Mouse (Mus musculus) B cell, adult 2 months (primary cell): Measurements from ENCODE around the gene Dync1i1.

Experiments
- DNase-seq, 2 experiments: peaks; one replicate each; pipeline ENCODE4 v3.0.0; 2022

Dync1i1 gene

GRCm38 (mm10) chr6:5858901-5859598 is 133.6 kb downstream of the Dync1i1 start:
- no peak for DNase-seq

DNA sequence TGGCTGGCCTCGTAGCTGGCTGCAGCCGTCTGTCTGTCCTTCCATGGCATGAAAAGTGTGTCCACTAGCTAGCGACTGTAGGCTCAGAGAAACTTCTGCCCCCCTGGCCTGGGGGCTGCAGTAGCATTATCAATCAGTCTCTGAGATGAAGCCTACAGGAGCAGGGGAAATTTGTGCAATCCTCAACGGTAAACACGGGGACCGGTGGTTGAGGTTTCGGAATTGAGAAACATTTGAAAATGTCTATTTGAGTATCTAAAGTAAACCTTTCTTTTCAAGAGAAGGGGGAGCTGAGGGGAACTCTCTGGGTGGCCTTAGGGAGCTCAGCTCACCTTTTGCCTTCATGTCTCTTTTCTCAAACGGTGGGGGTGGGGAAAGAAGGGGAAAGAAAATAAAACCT is 134.2 kb downstream of the Dync1i1 start:
- DNase-seq, result no peak

DNA sequence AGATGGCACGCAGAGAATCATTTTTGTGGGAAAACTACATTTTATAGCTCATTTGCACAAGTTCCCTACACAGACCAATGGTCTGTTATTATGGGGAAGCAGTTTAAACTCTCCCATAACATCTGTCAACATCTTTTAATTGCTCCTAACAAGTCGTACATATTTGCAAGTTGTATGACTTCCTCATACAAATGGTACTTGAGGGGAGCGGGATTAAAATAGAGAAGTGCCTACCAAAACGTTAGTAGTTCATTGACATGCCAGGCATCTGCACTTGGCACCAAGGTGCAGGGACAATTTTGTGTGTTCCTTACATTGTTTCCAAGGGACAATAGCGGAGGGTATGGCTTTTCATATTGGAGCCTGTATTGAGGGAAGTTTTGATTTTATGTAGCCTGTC is 140.7 kb downstream of the Dync1i1 start:
- DNase-seq, result no peak

GRCm38 (mm10) chr6:5867221-5867620 is 141.8 kb downstream of the Dync1i1 start:
- no peak for DNase-seq

GRCm38 (mm10) chr6:5871060-5871459 is 145.6 kb downstream of the Dync1i1 start:
- DNase-seq, result no peak

GRCm38 (mm10) chr6:5871581-5872298 is 146.3 kb downstream of the Dync1i1 start:
- no peak for DNase-seq

GRCm38 (mm10) chr6:5889341-5889740 is 163.9 kb downstream of the Dync1i1 start:
- no peak for DNase-seq

- DNase-seq, result no peak
Observed at GRCm38 (mm10) chr6:5911295-5911694, 185.9 kb downstream of the Dync1i1 start.

DNA sequence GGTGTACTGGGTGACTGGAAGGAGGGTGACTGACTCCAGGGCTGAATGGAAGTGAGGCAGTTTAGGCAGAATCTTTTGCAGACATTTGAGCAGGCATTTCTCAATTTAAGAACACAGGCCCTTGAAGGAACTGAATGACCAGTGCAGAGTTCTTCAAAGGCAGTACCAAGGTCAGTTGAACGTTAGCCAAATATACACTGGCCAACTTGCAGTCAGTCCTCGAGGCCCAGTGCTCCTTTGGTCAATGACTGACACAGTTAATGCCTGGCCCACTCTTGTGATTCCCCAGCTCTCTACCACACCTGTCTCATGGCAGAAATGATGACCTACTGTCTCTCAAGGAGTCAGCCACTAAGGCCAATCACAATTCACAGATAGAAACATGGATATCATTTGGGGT is 189.6 kb downstream of the Dync1i1 start:
- DNase-seq, result no peak

GRCm38 (mm10) chr6:5920670-5921069 is 195.2 kb downstream of the Dync1i1 start:
- no peak for DNase-seq

DNA sequence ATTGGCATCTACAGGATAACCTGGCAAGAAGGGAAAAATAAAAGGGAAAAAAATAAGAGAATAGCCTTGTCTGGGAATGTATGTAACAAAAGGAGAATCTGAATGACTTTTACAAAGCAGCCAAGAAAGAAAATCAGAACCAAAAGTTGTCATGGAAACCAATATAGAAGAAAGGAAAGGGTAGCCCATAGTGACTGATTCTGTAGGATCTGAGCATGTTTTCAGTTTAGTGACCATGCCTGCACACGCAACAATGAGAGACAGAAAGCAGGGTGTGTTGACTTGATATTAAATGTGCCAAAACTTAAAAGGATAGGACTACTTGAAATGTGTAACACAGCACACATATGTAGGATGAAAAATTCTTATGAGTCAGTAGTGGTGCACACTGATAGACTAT is 197.2 kb downstream of the Dync1i1 start:
- DNase-seq, result no peak

DNA sequence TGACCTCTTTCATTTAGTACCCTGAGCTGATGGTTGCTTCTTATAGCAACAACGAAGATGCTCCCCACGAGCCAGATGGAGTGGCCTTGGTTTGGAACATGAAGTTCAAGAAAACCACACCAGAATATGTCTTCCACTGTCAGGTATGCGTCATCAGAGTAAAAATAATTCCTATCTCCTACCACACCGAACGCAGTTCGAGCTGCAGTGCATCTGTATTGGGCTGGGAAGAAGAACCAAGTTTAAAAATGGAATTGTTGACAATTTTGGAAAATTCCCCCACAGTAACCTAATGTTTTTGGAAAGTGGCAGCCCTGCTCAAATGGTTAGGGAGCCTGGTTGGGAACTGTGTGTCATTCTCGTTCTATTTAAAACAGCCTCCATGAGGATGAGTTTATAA is 197.7 kb downstream of the Dync1i1 start:
- DNase-seq, result no peak

- no peak for DNase-seq
Observed at GRCm38 (mm10) chr6:5930140-5930539, 204.7 kb downstream of the Dync1i1 start.

DNA sequence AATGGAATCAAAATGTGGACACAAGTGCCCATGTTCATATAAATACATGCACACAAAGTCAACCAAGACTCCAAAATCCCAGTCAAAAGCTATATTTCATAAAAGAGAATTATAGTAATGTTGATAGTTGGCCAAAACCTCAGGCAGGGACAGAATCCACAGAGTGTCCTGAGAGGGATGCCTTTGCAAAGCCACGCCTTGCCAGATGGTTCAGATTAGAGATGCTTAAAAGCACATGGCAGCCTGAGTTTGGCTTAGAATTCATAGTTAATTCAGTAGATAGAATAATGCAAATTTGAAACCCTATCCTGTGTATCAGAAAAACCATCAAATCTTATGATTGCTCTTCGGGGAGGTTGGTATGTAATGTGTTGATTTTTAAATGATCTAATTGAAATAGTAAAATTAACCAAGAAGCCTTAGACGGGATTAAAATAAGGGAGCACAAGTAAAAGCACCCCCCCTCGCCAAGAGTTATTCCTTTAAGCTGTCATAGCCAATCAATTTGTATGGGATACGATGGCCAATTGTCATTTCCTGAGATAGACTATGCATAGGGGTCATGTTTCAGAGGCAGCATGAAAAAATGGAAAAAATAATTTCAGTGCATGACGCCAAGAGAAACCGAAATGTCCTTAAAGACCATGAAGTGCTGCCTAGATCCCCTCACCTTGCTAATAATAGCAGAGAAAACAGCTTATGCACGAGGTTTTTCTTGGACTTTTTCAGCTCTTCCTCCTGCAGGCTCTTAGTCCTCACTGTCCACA is 210.3 kb downstream of the Dync1i1 start:
- no peak for DNase-seq

DNA sequence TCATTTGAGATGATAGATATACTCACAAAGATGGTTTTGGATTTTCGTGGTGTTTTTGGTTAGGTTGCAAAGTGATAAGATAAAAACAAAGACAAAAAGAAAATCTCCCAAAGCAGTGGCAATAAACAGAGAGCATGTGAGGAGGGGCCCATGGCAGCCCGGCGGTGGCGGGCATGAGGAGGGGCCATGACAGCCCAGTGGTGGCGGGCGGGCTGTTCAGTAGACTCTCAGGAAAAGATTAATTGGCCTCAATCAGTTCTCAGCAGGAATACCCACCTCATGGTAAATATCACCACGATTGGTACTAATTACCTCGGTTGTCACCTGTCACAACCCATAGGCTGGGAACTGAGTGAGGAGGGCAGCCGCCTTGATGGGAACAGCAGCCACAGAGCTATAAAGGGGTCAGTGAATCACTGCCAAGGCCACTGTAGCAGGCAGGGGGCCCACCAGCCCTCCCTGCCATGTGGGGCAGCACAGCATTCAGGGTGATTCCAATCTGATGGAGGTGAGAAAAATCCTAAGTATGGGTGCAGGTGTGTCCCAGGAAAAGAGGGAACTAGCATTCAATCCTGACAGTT is 224.5 kb downstream of the Dync1i1 start:
- DNase-seq, result no peak

DNA sequence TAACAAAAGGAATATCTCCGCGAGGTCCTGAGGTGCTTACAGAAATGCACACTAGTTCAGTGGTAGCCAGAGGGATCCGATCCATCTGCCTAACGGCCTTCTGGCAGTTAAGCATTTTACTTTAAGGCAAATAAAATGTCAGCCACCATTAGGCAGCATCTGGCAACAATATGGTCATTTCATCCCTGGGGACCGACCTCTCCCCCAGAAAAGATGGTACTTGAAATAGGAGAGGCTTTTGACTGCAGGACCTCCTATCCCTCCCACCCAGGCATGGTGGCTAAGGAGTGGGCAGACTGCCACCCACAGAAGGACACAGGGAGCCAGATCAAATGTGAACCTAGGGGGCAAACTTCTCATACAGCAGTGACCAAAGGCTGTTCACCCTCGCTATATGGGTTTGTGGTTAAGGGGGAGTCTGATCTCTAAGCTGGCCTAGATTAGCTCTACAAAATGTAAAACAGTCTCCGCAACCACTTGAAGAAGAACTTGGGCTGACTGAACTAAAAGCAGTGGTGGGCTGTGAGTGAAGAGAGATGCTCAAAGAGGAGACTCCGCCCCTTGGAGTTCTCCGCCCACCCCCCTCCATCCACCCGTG is 231.0 kb downstream of the Dync1i1 start:
- DNase-seq, result no peak

GRCm38 (mm10) chr6:5960728-5961127 is 235.3 kb downstream of the Dync1i1 start:
- no peak for DNase-seq

GRCm38 (mm10) chr6:5961960-5962359 is 236.5 kb downstream of the Dync1i1 start:
- DNase-seq, result no peak

GRCm38 (mm10) chr6:5966376-5966775 is 240.9 kb downstream of the Dync1i1 start:
- no peak for DNase-seq

DNA sequence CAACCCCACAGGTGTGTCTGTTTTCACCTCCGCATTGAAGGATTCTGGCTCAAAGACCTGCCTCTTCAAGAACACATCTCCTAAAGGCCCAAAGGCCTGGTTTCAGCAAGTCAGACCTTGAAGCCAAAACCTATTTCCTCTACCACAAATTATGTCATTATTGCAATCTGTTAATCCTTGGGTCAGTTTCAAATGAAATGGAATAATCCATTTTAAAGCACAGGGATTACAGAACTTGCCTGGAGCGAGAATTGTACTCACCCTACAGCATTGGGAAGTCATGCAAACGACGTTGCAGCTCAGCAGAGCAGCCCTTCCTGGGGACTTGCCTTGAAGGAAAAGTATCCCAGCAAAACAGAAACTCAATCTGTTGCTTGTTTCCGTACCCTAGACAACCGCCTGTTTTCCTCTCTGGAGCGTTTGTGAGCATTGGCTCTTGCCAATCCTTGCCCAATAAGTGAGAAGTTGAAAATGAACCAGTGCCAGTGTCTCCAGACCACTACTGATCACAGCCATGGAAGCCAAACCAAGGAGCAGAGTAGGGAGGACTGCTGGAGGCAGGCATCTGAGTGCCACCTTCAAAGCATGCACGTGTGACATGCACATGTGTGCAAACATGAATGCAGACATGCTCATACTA is 241.5 kb downstream of the Dync1i1 start:
- no peak for DNase-seq

- no peak for DNase-seq
Observed at GRCm38 (mm10) chr6:5967545-5967944, 242.1 kb downstream of the Dync1i1 start.

- no peak for DNase-seq
Observed at GRCm38 (mm10) chr6:5969613-5970012, 244.2 kb downstream of the Dync1i1 start.

- DNase-seq, result no peak
Observed at GRCm38 (mm10) chr6:5976241-5976640, 250.8 kb downstream of the Dync1i1 start.
